8 mouse cellular contexts compared by ENCODE assay signal in genomic region chr14:57881793-57882192, GRCm38 (mm10). TPM values are rescaled to one million over a fixed set of nuclear protein-coding genes. Genes with fewer than 3 reads are reported as not detected.
A peak's percentile ranks its signal among the peaks of the same experiment; 100 is the strongest.
DNase-seq lines count a peak whose midpoint lies in the region; ATAC-seq lines count a peak whose summit lies in the region.

No protein-coding gene starts in this region.

- no peak for DNase-seq in midbrain, embryonic 14.5 days
- peak; percentile 84 for DNase-seq in adrenal gland, postnatal 10 days
- DNase-seq in gastrocnemius, postnatal 25 days = peak; percentile 79
- peak; percentile 53 to 73 for DNase-seq in kidney, adult 8-10 months
- no peak for DNase-seq in thymus, adult 18-20 months
- DNase-seq in spleen, postnatal 10 days (ENCODE audit: low spot score in 2 of 2) = no peak

- no peak overlapping the region for H3K9ac ChIP-seq in midbrain, embryonic 15.5 days
- H3K9ac ChIP-seq in midbrain, embryonic 14.5 days (replicated peaks; ENCODE audit: low read length) = no peak overlapping the region

- H3K36me3 ChIP-seq in midbrain, embryonic 15.5 days (replicated peaks) = no peaks in the 10 kb centered on the region
- H3K36me3 ChIP-seq in midbrain, embryonic 14.5 days (ENCODE audit: control insufficient read depth, insufficient read depth, low read length) = no peaks in the 10 kb centered on the region; the same call in 1 of the 2 replicates
- peaks cover 4% of the 10 kb centered on the region for H3K36me3 ChIP-seq in megakaryocyte, embryonic 14.5 days (replicated peaks; ENCODE audit: low read length)

- H3K27me3 ChIP-seq in midbrain, embryonic 15.5 days (replicated peaks) = no peaks in the 10 kb centered on the region
- H3K27me3 ChIP-seq in midbrain, embryonic 14.5 days (ENCODE audit: control insufficient read depth, insufficient read depth, low read length) = no peaks in the 10 kb centered on the region
- no peaks in the 10 kb centered on the region for H3K27me3 ChIP-seq in megakaryocyte, embryonic 14.5 days (replicated peaks)

- no peaks in the 10 kb centered on the region for H3K9me3 ChIP-seq in midbrain, embryonic 15.5 days
- H3K9me3 ChIP-seq in midbrain, embryonic 14.5 days (ENCODE audit: control insufficient read depth, low read length) = no peaks in the 10 kb centered on the region
- no peaks in the 10 kb centered on the region for H3K9me3 ChIP-seq in megakaryocyte, embryonic 14.5 days

- peak overlapping the region; percentile 17; the same call in 1 of the 2 replicates for H3K27ac ChIP-seq in midbrain, embryonic 15.5 days
- no peak overlapping the region for H3K27ac ChIP-seq in midbrain, embryonic 14.5 days (replicated peaks; ENCODE audit: low read depth, low read length)

- H3K4me2 ChIP-seq in midbrain, embryonic 15.5 days = no peak overlapping the region
- H3K4me2 ChIP-seq in midbrain, embryonic 14.5 days (ENCODE audit: low read length) = no peak overlapping the region

- WGBS in midbrain, embryonic 15.5 days = 43% methylated on average over 4 of the region's 4 CpGs
- 56% methylated on average over 4 of the region's 4 CpGs for WGBS in midbrain, embryonic 14.5 days

- ATAC-seq in midbrain, embryonic 15.5 days (replicated peaks) = no peak
- no peak for ATAC-seq in midbrain, embryonic 14.5 days (ENCODE audit: low FRiP score, low TSS enrichment)

- H3K4me1 ChIP-seq in midbrain, embryonic 15.5 days = peaks cover 9% of the 10 kb centered on the region
- peaks cover 11% of the 10 kb centered on the region; the same call in 1 of the 2 replicates for H3K4me1 ChIP-seq in midbrain, embryonic 14.5 days (ENCODE audit: control insufficient read depth, insufficient read depth, low read length)
- H3K4me1 ChIP-seq in megakaryocyte, embryonic 14.5 days = peaks cover 48% of the 10 kb centered on the region

- H3K4me3 ChIP-seq in midbrain, embryonic 15.5 days = no peak overlapping the region
- no peak overlapping the region for H3K4me3 ChIP-seq in midbrain, embryonic 14.5 days (replicated peaks; ENCODE audit: low read depth, low read length)
- peak overlapping the region; percentile 76 for H3K4me3 ChIP-seq in megakaryocyte, embryonic 14.5 days (replicated peaks)

RNA-seq across cellular contexts. Expression of gene Zdhhc20, which starts 8.3 kb away (rescaled TPM):
- polyA plus RNA-seq in midbrain, embryonic 15.5 days (2015; fragmentation: Nextera tagmentation; extraction: Ambion mirVana) = 37.4 and 41.3 TPM in 2 replicates
- 37.5 and 43.2 TPM in 2 replicates for polyA plus RNA-seq in midbrain, embryonic 14.5 days (2014; fragmentation: Nextera tagmentation; extraction: Ambion mirVana)
- 10 to 100 TPM; 33.3 to 40.0 TPM for total RNA-seq in adrenal gland, postnatal 10 days (2021)
- total RNA-seq in gastrocnemius, postnatal 25 days (2021) = 1 to 10 TPM; 2.9 to 5.1 TPM
- polyA plus RNA-seq in megakaryocyte, embryonic 14.5 days (2012; ENCODE audit: insufficient read depth, low replicate concordance) = 0.58 TPM in 1 of 2 replicates, not detected in the other

RNA-seq across cellular contexts. Expression of gene Mrpl57, which starts 55.8 kb away (rescaled TPM):
- polyA plus RNA-seq in midbrain, embryonic 15.5 days (2015; fragmentation: Nextera tagmentation; extraction: Ambion mirVana) = 128 and 132 TPM in 2 replicates
- polyA plus RNA-seq in midbrain, embryonic 14.5 days (2014; fragmentation: Nextera tagmentation; extraction: Ambion mirVana) = 143 and 156 TPM in 2 replicates
- total RNA-seq in adrenal gland, postnatal 10 days (2021) = 100 to 1,000 TPM; 109 to 115 TPM
- total RNA-seq in gastrocnemius, postnatal 25 days (2021) = 10 to 100 TPM; 62.0 to 66.1 TPM
- polyA plus RNA-seq in megakaryocyte, embryonic 14.5 days (2012; ENCODE audit: insufficient read depth, low replicate concordance) = 416 and 675 TPM in 2 replicates

RNA-seq across cellular contexts. Expression of gene Ska3, which starts 55.8 kb away (rescaled TPM):
- 6.2 and 6.9 TPM in 2 replicates for polyA plus RNA-seq in midbrain, embryonic 15.5 days (2015; fragmentation: Nextera tagmentation; extraction: Ambion mirVana)
- 4.8 and 8.6 TPM in 2 replicates for polyA plus RNA-seq in midbrain, embryonic 14.5 days (2014; fragmentation: Nextera tagmentation; extraction: Ambion mirVana)
- 1 to 10 TPM; 3.6 to 5.6 TPM for total RNA-seq in adrenal gland, postnatal 10 days (2021)
- under 1 TPM in 1 of 2 experiments, not detected in 1; 0.16 TPM for total RNA-seq in gastrocnemius, postnatal 25 days (2021)
- polyA plus RNA-seq in megakaryocyte, embryonic 14.5 days (2012; ENCODE audit: insufficient read depth, low replicate concordance) = 4.1 TPM in 1 of 2 replicates, not detected in the other

Comparison
In these comparisons a context has a peak if more than half of its experiments do, and no peak if none do; other contexts are left out.
1. DNase-seq: peak in adrenal gland, postnatal 10 days (single experiment), gastrocnemius, postnatal 25 days (single experiment) and kidney, adult 8-10 months (2 of 2); none in midbrain, embryonic 14.5 days (single experiment), thymus, adult 18-20 months (0 of 2) and spleen, postnatal 10 days (0 of 2).
2. RNA of gene Zdhhc20, which starts 8.3 kb away (polyA plus RNA-seq): 37.5 to 43.2 TPM in midbrain, embryonic 14.5 days and 37.4 to 41.3 TPM in midbrain, embryonic 15.5 days; 0.58 TPM in megakaryocyte, embryonic 14.5 days; every median in the first group is over 10 times any median in the second.